Mouse (Mus musculus) right cerebral cortex, postnatal 36 days (tissue): Measurements from ENCODE around the gene Iqce.

Source experiments
- DNase-seq, 2 experiments: peaks; one replicate each; pipeline ENCODE4 v3.0.0; 2022; ENCODE audit warnings: low spot score in 2 of 2, mixed read lengths in 1 of 2

The Iqce gene

DNA sequence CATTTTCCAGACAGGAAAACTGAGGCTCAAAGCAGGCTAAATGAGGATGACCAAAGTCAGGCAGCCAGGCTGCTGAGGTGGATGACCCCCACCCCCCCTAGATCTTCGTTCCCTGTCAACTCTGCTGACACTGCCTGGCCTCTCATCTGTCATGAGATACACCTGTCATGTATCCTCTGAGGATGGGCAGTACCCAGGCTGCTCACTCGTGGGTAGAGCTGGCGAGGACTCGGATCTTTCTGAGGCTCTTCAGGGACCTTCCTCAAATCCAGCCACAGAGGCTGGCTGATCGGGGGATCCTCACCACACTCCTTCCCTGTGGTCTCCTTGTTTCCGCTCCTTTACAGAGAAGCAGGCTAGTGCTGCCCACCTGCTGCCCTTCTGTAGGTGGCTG, 86.1 kb downstream of the Iqce start:
- DNase-seq: no peak

DNA sequence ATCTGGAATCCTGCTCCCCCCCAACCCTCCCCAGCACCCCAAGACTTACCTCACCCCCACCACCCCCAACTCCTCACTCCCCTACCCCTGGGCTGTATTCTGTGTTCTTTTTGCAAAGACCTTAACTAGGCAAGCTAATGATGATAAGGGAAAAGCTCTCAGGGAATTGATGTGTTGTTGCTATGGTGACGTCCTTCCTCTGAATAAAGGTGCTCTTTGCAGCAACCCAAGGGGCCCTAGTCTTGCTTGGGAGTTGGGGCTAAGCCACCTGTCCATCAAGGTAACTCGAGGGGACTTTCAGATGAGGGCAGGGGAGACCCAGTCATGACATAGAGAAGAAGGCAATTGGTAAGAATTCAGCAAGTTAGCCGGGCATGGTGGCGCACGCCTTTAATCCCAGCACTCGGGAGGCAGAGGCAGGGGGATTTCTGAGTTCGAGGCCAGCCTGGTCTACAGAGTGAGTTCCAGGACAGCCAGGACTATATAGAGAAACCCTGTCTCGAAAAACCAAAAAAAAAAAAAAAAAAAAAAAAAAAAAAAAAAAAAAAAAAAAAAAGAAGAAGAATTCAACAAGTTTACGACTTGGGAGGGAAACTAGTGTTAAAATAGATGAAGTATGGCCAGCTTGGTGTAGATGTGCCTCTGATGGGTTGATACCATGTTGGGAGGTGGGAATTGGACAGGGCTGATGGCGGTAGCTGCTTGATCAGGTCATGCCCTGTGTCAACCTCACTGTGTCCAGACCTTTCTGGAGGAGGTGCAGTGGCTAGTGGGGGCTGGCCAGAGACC, 86.7 kb downstream of the Iqce start:
- DNase-seq: no peak

DNA sequence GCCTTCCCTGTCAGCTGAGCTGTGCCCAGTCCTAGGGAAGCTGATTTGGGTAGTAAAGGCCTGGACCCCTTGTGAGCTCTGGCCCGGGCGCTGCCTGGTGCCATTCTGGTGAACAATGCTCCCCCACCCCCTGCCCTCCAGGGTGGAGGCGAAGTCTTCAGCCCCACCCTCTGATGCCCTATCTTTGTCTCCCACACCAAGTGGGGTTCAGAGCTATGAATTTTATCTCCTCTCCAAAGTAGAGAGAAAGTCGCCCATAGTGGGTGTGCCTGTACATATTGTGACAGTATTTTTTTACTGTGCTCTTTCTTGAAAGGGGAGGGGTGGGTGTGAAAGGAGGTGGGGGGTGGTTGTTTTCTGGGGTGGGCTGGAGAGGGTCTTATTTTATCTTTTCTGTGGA, 87.3 kb downstream of the Iqce start:
- no peak for DNase-seq

DNA sequence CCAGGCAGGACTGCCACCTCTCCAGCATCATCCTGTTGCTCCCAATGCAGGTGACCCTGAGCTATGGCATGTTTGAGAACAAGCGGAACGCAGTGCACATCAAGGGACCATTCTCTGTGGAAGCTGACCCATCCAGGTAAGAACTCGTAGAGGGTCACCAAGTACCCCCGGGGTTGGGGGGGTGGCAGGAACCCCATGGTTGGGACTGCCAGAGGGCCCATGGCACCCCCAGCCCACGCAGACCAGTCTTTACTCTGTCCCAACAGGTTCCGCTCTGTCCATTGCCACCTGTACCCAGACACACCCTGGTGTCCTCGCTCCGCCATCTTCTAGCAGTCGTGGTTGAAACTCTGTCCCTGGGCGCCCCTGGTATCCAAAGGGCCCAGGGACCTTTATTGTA, 88.0 kb downstream of the Iqce start:
- DNase-seq: no peak

DNA sequence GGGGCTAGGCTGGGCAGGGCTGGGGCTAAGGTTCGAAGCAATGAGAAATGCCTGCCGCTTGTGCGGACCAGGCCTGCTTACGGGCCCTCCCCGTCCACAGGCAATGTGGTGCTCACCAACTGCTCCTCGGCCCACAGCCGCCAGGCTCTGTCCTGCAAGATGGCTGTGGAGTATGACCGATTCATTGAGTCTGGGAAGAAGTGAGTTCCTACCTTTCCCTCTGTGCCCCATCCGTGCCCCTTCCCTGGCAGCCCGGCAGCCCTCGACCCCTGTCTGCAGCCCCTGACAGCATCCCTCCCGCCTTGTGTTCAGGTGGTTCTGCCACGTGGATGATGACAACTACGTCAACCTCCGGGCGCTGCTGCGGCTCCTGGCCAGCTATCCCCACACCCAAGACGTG, 90.0 kb downstream of the Iqce start:
- no peak for DNase-seq
